Mouse (Mus musculus) midbrain, embryonic 14.5 days (tissue): ENCODE measurements at regions not wholly inside any gene's neighbourhood (a gene's known extent, or its start where the extent isn't known, plus 50 kb on each side); places are given as distances from the start of the nearest gene placed in this dataset.

ENCODE experiments used
- ATAC-seq: fragments of 200-750 bp; cut with Nextera tagmentation; 2 replicates; pipeline ENCODE4 v1.8.0; 2017; ENCODE audit warnings: moderate number of reproducible peaks, moderate library complexity; ENCODE audit not compliant: low FRiP score, low TSS enrichment
- DNase-seq: peaks from one replicate; pipeline ENCODE4 v3.0.0-alpha.2; 2015
- H3K27ac ChIP-seq: fragments of 300-500 bp; sonication (generic); replicated peaks from 2 replicates; pipeline ENCODE4 v1.5.1; 2014; ENCODE audit warnings: mild to moderate bottlenecking, low read depth, low read length, moderate library complexity
- H3K27me3 ChIP-seq: fragments of 300-500 bp; sonication (generic); 2 replicates; pipeline ENCODE4 v1.6.1; 2014; ENCODE audit warnings: low read length, control low read depth, mixed read lengths; ENCODE audit not compliant: control insufficient read depth, insufficient read depth
- H3K36me3 ChIP-seq: fragments of 300-500 bp; sonication (generic); 2 replicates; pipeline ENCODE4 v1.6.1; 2014; ENCODE audit warnings: low read length, control low read depth; ENCODE audit not compliant: control insufficient read depth, insufficient read depth
- H3K4me1 ChIP-seq: fragments of 300-500 bp; sonication (generic); 2 replicates; pipeline ENCODE4 v1.6.1; 2014; ENCODE audit warnings: mild to moderate bottlenecking, antibody characterized with exemption, low read length, control low read depth; ENCODE audit not compliant: control insufficient read depth, insufficient read depth
- H3K4me2 ChIP-seq: fragments of 300-500 bp; sonication (generic); 2 replicates; pipeline ENCODE4 v1.6.1; 2014; ENCODE audit warnings: mild to moderate bottlenecking, low read length, moderate library complexity
- H3K4me3 ChIP-seq: fragments of 300-500 bp; sonication (generic); replicated peaks from 2 replicates; pipeline ENCODE4 v1.5.1; 2014; ENCODE audit warnings: low read depth, low read length
- H3K9ac ChIP-seq: fragments of 300-500 bp; sonication (generic); replicated peaks from 2 replicates; pipeline ENCODE4 v1.6.1; 2014; ENCODE audit warnings: mild to moderate bottlenecking, low read length, moderate library complexity
- H3K9me3 ChIP-seq: fragments of 300-500 bp; sonication (generic); 2 replicates; pipeline ENCODE4 v1.6.1; 2016; ENCODE audit warnings: low read length, control low read depth, mixed read lengths; ENCODE audit not compliant: control insufficient read depth
- WGBS: fragments of 180-500 bp; shearing (Covaris S2); extraction: QIAGEN DNeasy Blood & Tissue Kit; methylation state at CpG from one replicate; pipeline ENCODE4 v1.1.7; 2014; 5-methylcytosine and 5-hydroxymethylcytosine counted together

DNA sequence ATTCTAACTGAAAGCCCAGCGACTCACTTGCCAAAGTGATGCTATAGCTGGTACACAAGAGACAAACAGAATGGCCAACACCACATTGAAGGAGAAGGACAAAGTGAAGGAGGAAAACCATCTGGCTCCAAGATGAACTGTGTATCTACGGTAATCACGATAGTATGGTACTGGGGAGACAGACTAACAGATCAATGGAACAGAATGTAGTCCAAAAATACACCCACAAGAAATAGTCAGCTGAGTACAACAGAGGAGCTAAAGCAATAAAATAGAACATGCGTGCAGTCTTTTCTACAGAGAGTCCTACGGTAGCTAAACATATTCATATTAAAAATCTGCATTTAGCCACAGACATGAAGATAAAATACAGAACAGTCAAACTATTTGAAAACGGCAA lies 92.4 kb upstream of the Tmem150c start:
- Histone ChIP-seq H3K36me3 (no peaks in the 10 kb centered on the region), H3K9ac (no peak overlapping the region), H3K27me3 (no peaks in the 10 kb centered on the region), H3K4me1 (no peaks in the 10 kb centered on the region), H3K9me3 (no peaks in the 10 kb centered on the region), H3K27ac (no peak overlapping the region), H3K4me3 (no peak overlapping the region), H3K4me2 (no peak overlapping the region)
- ATAC-seq: no peak
- no peak for DNase-seq
- 97% methylated on average over 6 of the region's 6 CpGs for WGBS

- Histone ChIP-seq H3K36me3 (no peaks in the 10 kb centered on the region), H3K9me3 (no peaks in the 10 kb centered on the region), H3K4me3 (no peak overlapping the region), H3K27ac (no peak overlapping the region), H3K4me1 (no peaks in the 10 kb centered on the region), H3K9ac (no peak overlapping the region), H3K4me2 (no peak overlapping the region), H3K27me3 (no peaks in the 10 kb centered on the region)
- no peak for ATAC-seq
- no peak for DNase-seq
- WGBS: 60% methylated on average over 3 of the region's 3 CpGs
Observed at GRCm38 (mm10) chr5:100249757-100250156, 90.1 kb upstream of the Tmem150c start.

GRCm38 (mm10) chr5:100248611-100249010 lies 89.0 kb upstream of the Tmem150c start:
- WGBS: 86% methylated on average over 5 of the region's 5 CpGs
- H3K9me3 ChIP-seq: no peaks in the 10 kb centered on the region
- H3K27ac ChIP-seq: no peak overlapping the region
- no peak overlapping the region for H3K4me2 ChIP-seq
- no peak overlapping the region for H3K4me3 ChIP-seq
- H3K9ac ChIP-seq: no peak overlapping the region
- ATAC-seq: no peak
- H3K4me1 ChIP-seq: no peaks in the 10 kb centered on the region
- H3K36me3 ChIP-seq: no peaks in the 10 kb centered on the region
- no peak for DNase-seq
- no peaks in the 10 kb centered on the region for H3K27me3 ChIP-seq

- H3K27me3 ChIP-seq: no peaks in the 10 kb centered on the region
- whole genome bisulfite sequencing: 99% methylated on average over 2 of the region's 2 CpGs
- H3K4me2 ChIP-seq: no peak overlapping the region
- no peak overlapping the region for H3K27ac ChIP-seq
- H3K4me3 ChIP-seq: no peak overlapping the region
- H3K4me1 ChIP-seq: no peaks in the 10 kb centered on the region
- ATAC-seq (no peak), DNase-seq (no peak)
- H3K36me3 ChIP-seq: no peaks in the 10 kb centered on the region
- no peaks in the 10 kb centered on the region for H3K9me3 ChIP-seq
- no peak overlapping the region for H3K9ac ChIP-seq
Observed at GRCm38 (mm10) chr5:100246709-100247108, 87.1 kb upstream of the Tmem150c start.

GRCm38 (mm10) chr5:100244811-100245210 lies 85.2 kb upstream of the Tmem150c start:
- Histone ChIP-seq H3K27ac (no peak overlapping the region), H3K4me3 (no peak overlapping the region), H3K27me3 (no peaks in the 10 kb centered on the region), H3K4me1 (no peaks in the 10 kb centered on the region), H3K4me2 (no peak overlapping the region), H3K9me3 (no peaks in the 10 kb centered on the region), H3K36me3 (no peaks in the 10 kb centered on the region), H3K9ac (no peak overlapping the region)
- no peak for DNase-seq
- 82% methylated on average over 3 of the region's 3 CpGs for WGBS
- ATAC-seq: no peak

DNA sequence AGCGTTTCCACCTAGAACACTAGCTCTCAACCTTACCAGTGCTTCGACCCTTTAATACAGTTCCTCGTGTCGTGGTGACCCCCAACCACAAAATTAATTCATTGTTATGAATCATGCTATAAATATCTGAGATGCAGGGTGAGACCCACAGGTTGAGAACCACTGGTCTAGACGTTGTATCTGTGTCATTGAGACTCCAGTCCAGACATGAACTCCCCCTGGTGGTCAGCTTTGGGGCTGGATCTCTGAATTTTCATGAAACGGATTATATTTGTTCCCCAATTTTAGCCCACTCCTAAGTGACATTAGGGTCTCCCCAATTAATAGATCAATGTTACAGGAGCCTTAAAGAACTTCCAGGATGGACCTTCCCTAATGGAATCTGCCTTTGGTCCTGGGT lies 81.3 kb upstream of the Tmem150c start:
- 72% methylated on average over 6 of the region's 6 CpGs for WGBS
- ATAC-seq: no peak
- no peak overlapping the region for H3K27ac ChIP-seq
- H3K9ac ChIP-seq: no peak overlapping the region
- no peak overlapping the region for H3K4me3 ChIP-seq
- H3K9me3 ChIP-seq: no peaks in the 10 kb centered on the region
- no peak overlapping the region for H3K4me2 ChIP-seq
- DNase-seq: peak; percentile 80
- no peaks in the 10 kb centered on the region for H3K4me1 ChIP-seq
- H3K27me3 ChIP-seq: no peaks in the 10 kb centered on the region
- H3K36me3 ChIP-seq: no peaks in the 10 kb centered on the region

DNA sequence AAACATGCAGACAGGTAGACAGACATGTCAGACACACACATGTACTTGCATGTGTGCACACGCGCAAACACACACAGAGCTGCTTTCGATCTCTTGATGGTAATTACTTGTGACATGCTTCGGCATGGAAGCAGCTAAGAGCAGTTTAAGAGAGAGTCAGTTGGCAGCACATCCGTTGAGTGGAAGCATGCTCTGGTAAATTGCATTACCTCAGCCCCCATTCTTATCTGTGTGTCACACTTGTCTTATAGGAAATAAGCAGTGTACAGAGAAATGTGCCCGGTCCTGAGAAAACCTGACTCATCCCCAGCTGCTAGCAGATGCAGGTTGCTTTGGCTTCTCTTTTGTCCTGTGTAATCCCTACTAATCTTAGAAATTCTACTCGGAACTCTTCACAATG lies 80.0 kb upstream of the Tmem150c start:
- H3K9ac ChIP-seq: no peak overlapping the region; the same call in 1 of the 2 replicates
- no peaks in the 10 kb centered on the region for H3K9me3 ChIP-seq
- no peak overlapping the region for H3K27ac ChIP-seq
- no peak overlapping the region for H3K4me2 ChIP-seq
- DNase-seq (peak; percentile 47), ATAC-seq (no peak)
- no peak overlapping the region for H3K4me3 ChIP-seq
- H3K36me3 ChIP-seq: no peaks in the 10 kb centered on the region
- H3K27me3 ChIP-seq: no peaks in the 10 kb centered on the region
- no peaks in the 10 kb centered on the region for H3K4me1 ChIP-seq
- WGBS: 47% methylated on average over 7 of the region's 7 CpGs

DNA sequence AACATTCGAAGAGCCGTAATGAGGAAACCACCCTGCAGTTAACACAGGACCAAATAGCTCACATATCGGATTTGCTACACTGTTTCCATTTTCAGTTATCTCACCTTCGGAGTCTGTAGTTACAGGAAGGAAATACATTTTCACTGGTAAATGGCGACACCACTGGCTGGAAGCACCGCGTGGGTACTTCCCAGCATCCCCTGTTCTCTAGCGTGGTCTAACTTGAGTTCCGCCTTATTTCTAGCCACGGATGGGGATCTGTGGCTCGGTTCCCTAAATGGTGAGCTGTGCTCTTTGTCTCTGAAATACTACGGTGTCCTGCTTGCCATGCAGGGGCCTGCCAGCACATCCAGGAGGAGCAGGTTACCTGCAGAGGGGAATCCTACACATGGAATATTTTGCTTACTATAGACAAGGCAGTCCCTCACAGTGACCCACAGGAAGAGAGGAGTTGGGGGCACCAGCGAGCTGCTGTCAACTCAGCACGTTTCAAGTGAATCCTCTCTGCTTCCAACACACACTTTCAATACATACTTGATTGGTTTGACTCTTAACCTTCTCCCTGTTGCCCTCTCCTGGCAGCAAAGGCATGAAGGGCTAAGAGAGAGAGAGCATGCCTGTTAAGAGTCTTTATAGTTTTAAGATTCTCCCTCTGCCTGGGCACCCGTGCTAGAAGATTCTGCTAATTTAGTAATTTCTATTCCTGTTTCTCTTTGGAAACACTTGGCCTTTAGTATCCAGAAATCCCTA lies 78.9 kb upstream of the Tmem150c start:
- H3K36me3 ChIP-seq: no peaks in the 10 kb centered on the region
- H3K27me3 ChIP-seq: no peaks in the 10 kb centered on the region
- DNase-seq (no peak), ATAC-seq (no peak)
- no peaks in the 10 kb centered on the region for H3K9me3 ChIP-seq
- no peaks in the 10 kb centered on the region for H3K4me1 ChIP-seq
- no peak overlapping the region for H3K4me3 ChIP-seq
- 88% methylated on average over 15 of the region's 15 CpGs for WGBS
- no peak overlapping the region for H3K4me2 ChIP-seq
- H3K27ac ChIP-seq: no peak overlapping the region
- no peak overlapping the region for H3K9ac ChIP-seq

- Histone ChIP-seq H3K27ac (no peak overlapping the region), H3K36me3 (no peaks in the 10 kb centered on the region), H3K4me2 (no peak overlapping the region), H3K4me3 (no peak overlapping the region), H3K4me1 (no peaks in the 10 kb centered on the region), H3K9me3 (no peaks in the 10 kb centered on the region), H3K27me3 (no peaks in the 10 kb centered on the region), H3K9ac (no peak overlapping the region)
- 94% methylated on average over 12 of the region's 12 CpGs for WGBS
- ATAC-seq: no peak
- DNase-seq: no peak
Observed at GRCm38 (mm10) chr5:100237674-100238278, 78.2 kb upstream of the Tmem150c start.
